Comparison of ENCODE assay signal across 8 mouse cellular contexts in genomic region chr11:40755109-40755627, GRCm38 (mm10). TPM values are rescaled to one million over a fixed set of nuclear protein-coding genes. Genes with fewer than 3 reads are reported as not detected.
DNase-seq lines count a peak whose midpoint lies in the region; ATAC-seq and TF ChIP-seq lines count a peak whose summit lies in the region.

Ccng1 (minus strand) TSS chr11:40755311.

- TF ChIP-seq POLR2A in CH12.LX (IDR thresholded peaks at IDR 0.05; ENCODE audit: low read depth, low read length): peak; percentile 98
- peak; percentile 82 for TF ChIP-seq POLR2A in testis, adult 2 months (IDR thresholded peaks at IDR 0.05; ENCODE audit: control insufficient read depth, low read depth, low read length)

- peak within 1 kb of the TSS; percentile 96 for H3K4me2 ChIP-seq in CH12.LX (ENCODE audit: insufficient read depth, low read depth, poor library complexity, severe bottlenecking)
- H3K4me2 ChIP-seq in forebrain, embryonic 11.5 days (ENCODE audit: low read depth, low read length, severe bottlenecking): peak within 1 kb of the TSS; percentile 82
- H3K4me2 ChIP-seq in heart, embryonic 16.5 days (ENCODE audit: low read depth, low read length): peak within 1 kb of the TSS; percentile 69
- peak within 1 kb of the TSS; percentile 84 for H3K4me2 ChIP-seq in liver, embryonic 15.5 days
- H3K4me2 ChIP-seq in neural tube, embryonic 12.5 days (replicated peaks): peak within 1 kb of the TSS; percentile 77

- TF ChIP-seq RAD21 in CH12.LX (IDR thresholded peaks at IDR 0.05; ENCODE audit: low read depth, low read length): no peak

- dilution Hi-C loops in CH12.LX (cut with MboI; ENCODE audit: extremely low pct_ligation_motif_present, extremely low pct_unique_long_range_greater_than_20kb, low sequenced_read_pairs): no loop called here

- H3K9ac ChIP-seq in CH12.LX (ENCODE audit: insufficient read depth, low read depth): peak within 1 kb of the TSS; percentile 100
- peak within 1 kb of the TSS; percentile 72 for H3K9ac ChIP-seq in forebrain, embryonic 11.5 days (ENCODE audit: low read length)
- peak within 1 kb of the TSS; percentile 98 for H3K9ac ChIP-seq in heart, embryonic 16.5 days (ENCODE audit: low read length)
- peak within 1 kb of the TSS; percentile 81 for H3K9ac ChIP-seq in liver, embryonic 15.5 days
- peak within 1 kb of the TSS; percentile 82 for H3K9ac ChIP-seq in neural tube, embryonic 12.5 days

- H3K9me3 ChIP-seq in CH12.LX (replicated peaks; ENCODE audit: low read length): no peaks in the 10 kb centered on the region
- H3K9me3 ChIP-seq in forebrain, embryonic 11.5 days (ENCODE audit: control insufficient read depth, low read length): no peaks in the 10 kb centered on the region
- H3K9me3 ChIP-seq in heart, embryonic 16.5 days (replicated peaks; ENCODE audit: control insufficient read depth, low read length): no peaks in the 10 kb centered on the region
- no peaks in the 10 kb centered on the region for H3K9me3 ChIP-seq in liver, embryonic 15.5 days (replicated peaks)
- H3K9me3 ChIP-seq in neural tube, embryonic 12.5 days: no peaks in the 10 kb centered on the region

- TF ChIP-seq CTCF in CH12.LX (conservative IDR thresholded peaks at IDR 0.05 in 1 of 2, IDR thresholded peaks at IDR 0.05 in 1 of 2; ENCODE audit: low read depth in 2 of 2, low read length in 2 of 2): no peak
- no peak for TF ChIP-seq CTCF in testis, adult 2 months (IDR thresholded peaks at IDR 0.05; ENCODE audit: control insufficient read depth, insufficient read depth, insufficient replicate concordance, low read depth, low read length)

- DNase-seq in CH12.LX (ENCODE audit: extremely low read depth): peak; percentile 99
- peak; percentile 97 for DNase-seq in c-Kit-positive CD71-positive TER-119-negative erythroid progenitor cells, embryonic 14.5 days (ENCODE audit: low read depth)
- peak; percentile 91 for DNase-seq in forebrain, embryonic 11.5 days (ENCODE audit: low spot score)
- DNase-seq in kidney, postnatal 36 days: peak; percentile 94 to 97

- H3K4me3 ChIP-seq in CH12.LX (replicated peaks in 1 of 3; ENCODE audit: low read depth in 2 of 3, low read length in 2 of 3, poor library complexity in 1 of 3): peak within 1 kb of the TSS; percentile 87 to 97 (median 96)
- H3K4me3 ChIP-seq in forebrain, embryonic 11.5 days (ENCODE audit: low read depth, low read length): peak within 1 kb of the TSS; percentile 64
- peak within 1 kb of the TSS; percentile 92 for H3K4me3 ChIP-seq in heart, embryonic 16.5 days (ENCODE audit: low read length)
- H3K4me3 ChIP-seq in liver, embryonic 15.5 days (replicated peaks): peak within 1 kb of the TSS; percentile 76
- peak within 1 kb of the TSS; percentile 81 for H3K4me3 ChIP-seq in neural tube, embryonic 12.5 days
- H3K4me3 ChIP-seq in testis, adult 2 months (ENCODE audit: control insufficient read depth, low read depth, low read length): peak within 1 kb of the TSS; percentile 81

- WGBS in forebrain, embryonic 11.5 days: under 1% methylated on average over 25 of the region's 25 CpGs
- under 1% methylated on average over 25 of the region's 25 CpGs for WGBS in heart, embryonic 16.5 days
- WGBS in liver, embryonic 15.5 days (ENCODE audit: insufficient replicate concordance): 1% methylated on average over 25 of the region's 25 CpGs
- WGBS in neural tube, embryonic 12.5 days: under 1% methylated on average over 25 of the region's 25 CpGs

- peaks cover 31% of the 10 kb centered on the region for H3K79me2 ChIP-seq in CH12.LX (replicated peaks; ENCODE audit: control insufficient read depth, extremely low read depth, insufficient read depth, poor library complexity, severe bottlenecking)

- peak within 1 kb of the TSS; percentile 81 for H3K27ac ChIP-seq in CH12.LX (ENCODE audit: insufficient read depth, low read depth)
- H3K27ac ChIP-seq in forebrain, embryonic 11.5 days (ENCODE audit: low read depth, low read length): peak within 1 kb of the TSS; percentile 20; the same call in 1 of the 2 replicates
- H3K27ac ChIP-seq in heart, embryonic 16.5 days (ENCODE audit: low read length): peak within 1 kb of the TSS; percentile 96
- peak within 1 kb of the TSS; percentile 66 for H3K27ac ChIP-seq in liver, embryonic 15.5 days (replicated peaks)
- no peak within 1 kb of the TSS for H3K27ac ChIP-seq in neural tube, embryonic 12.5 days
- H3K27ac ChIP-seq in testis, adult 2 months (ENCODE audit: control insufficient read depth, insufficient read depth, low read depth, low read length): peak within 1 kb of the TSS; percentile 32; the same call in 1 of the 2 replicates

- TF ChIP-seq EP300 in CH12.LX (IDR thresholded peaks at IDR 0.05; ENCODE audit: low read length): no peak; the same call in 1 of the 2 replicates

- in situ Hi-C loops in CH12.LX (cut with MboI; ENCODE audit: low pct_ligation_motif_present, low pct_unique_long_range_greater_than_20kb, low sequenced_read_pairs): loop anchor here (10.0 to 25.0 kb wide), 2 partner anchors 60 to 143 kb away; partner anchors contain the start of gene Mat2b

- peak; percentile 100 for ATAC-seq in forebrain, embryonic 11.5 days (replicated peaks; ENCODE audit: low FRiP score)
- ATAC-seq in heart, embryonic 16.5 days (replicated peaks; ENCODE audit: extremely low read depth, insufficient read depth, low FRiP score): peak; percentile 98
- peak; percentile 99 for ATAC-seq in liver, embryonic 15.5 days (ENCODE audit: insufficient read depth)
- ATAC-seq in neural tube, embryonic 12.5 days (ENCODE audit: low FRiP score, low read depth): peak; percentile 99

- H3K27me3 ChIP-seq in CH12.LX (replicated peaks): no peaks in the 10 kb centered on the region
- no peaks in the 10 kb centered on the region for H3K27me3 ChIP-seq in forebrain, embryonic 11.5 days (ENCODE audit: control insufficient read depth, insufficient read depth, low read length)
- no peaks in the 10 kb centered on the region for H3K27me3 ChIP-seq in heart, embryonic 16.5 days (ENCODE audit: control insufficient read depth, insufficient read depth, low read length)
- no peaks in the 10 kb centered on the region for H3K27me3 ChIP-seq in liver, embryonic 15.5 days
- H3K27me3 ChIP-seq in neural tube, embryonic 12.5 days (replicated peaks): no peaks in the 10 kb centered on the region
- no peaks in the 10 kb centered on the region for H3K27me3 ChIP-seq in testis, adult 2 months (ENCODE audit: control insufficient read depth, insufficient read depth, low read length)

- peaks cover 14 to 55% of the 10 kb centered on the region in 2 experiments for H3K4me1 ChIP-seq in CH12.LX (ENCODE audit: control insufficient read depth in 1 of 2, insufficient read depth in 2 of 2)
- no peaks in the 10 kb centered on the region for H3K4me1 ChIP-seq in forebrain, embryonic 11.5 days (replicated peaks; ENCODE audit: control insufficient read depth, insufficient read depth, low read length)
- H3K4me1 ChIP-seq in heart, embryonic 16.5 days (ENCODE audit: control insufficient read depth, insufficient read depth, low read length): peaks cover 16% of the 10 kb centered on the region
- peaks cover 14% of the 10 kb centered on the region for H3K4me1 ChIP-seq in liver, embryonic 15.5 days (replicated peaks)
- H3K4me1 ChIP-seq in neural tube, embryonic 12.5 days: no peaks in the 10 kb centered on the region
- H3K4me1 ChIP-seq in testis, adult 2 months (ENCODE audit: control insufficient read depth, insufficient read depth, low read length): peaks cover 2% of the 10 kb centered on the region; the same call in 1 of the 2 replicates

- H3K36me3 ChIP-seq in CH12.LX (replicated peaks in 1 of 2; ENCODE audit: control insufficient read depth in 1 of 2, insufficient read depth in 1 of 2, low read length in 1 of 2): peaks cover 17 to 33% of the 10 kb centered on the region in 2 experiments
- H3K36me3 ChIP-seq in forebrain, embryonic 11.5 days (ENCODE audit: control insufficient read depth, insufficient read depth, low read length): no peaks in the 10 kb centered on the region
- peaks cover 5% of the 10 kb centered on the region for H3K36me3 ChIP-seq in heart, embryonic 16.5 days (ENCODE audit: control insufficient read depth, insufficient read depth)
- peaks cover 10% of the 10 kb centered on the region; the same call in 1 of the 2 replicates for H3K36me3 ChIP-seq in liver, embryonic 15.5 days (replicated peaks)
- no peaks in the 10 kb centered on the region for H3K36me3 ChIP-seq in neural tube, embryonic 12.5 days
- no peaks in the 10 kb centered on the region for H3K36me3 ChIP-seq in testis, adult 2 months (ENCODE audit: control insufficient read depth, insufficient read depth, low read length)

TF ChIP-seq in CH12.LX, 34 proteins besides CTCF, POLR2A, EP300 and RAD21 (continues in another document):
- TF ChIP-seq JUND (conservative IDR thresholded peaks at IDR 0.05; ENCODE audit: low read depth, low read length) (no peak), POLR2AphosphoS2 (IDR thresholded peaks at IDR 0.05; ENCODE audit: low read depth, low read length) (peak; percentile 94; the same call in 1 of the 2 replicates), MAFK (IDR thresholded peaks at IDR 0.05; ENCODE audit: insufficient replicate concordance, low read length) (no peak), MEF2A (IDR thresholded peaks at IDR 0.05; ENCODE audit: borderline replicate concordance, low read depth, low read length) (no peak), CHD2 (IDR thresholded peaks at IDR 0.05; ENCODE audit: low read length) (peak; percentile 77), BHLHE40 (IDR thresholded peaks at IDR 0.05; ENCODE audit: low read depth, low read length) (peak; percentile 16; the same call in 1 of the 2 replicates), JUN (IDR thresholded peaks at IDR 0.05; ENCODE audit: insufficient read depth, low read depth, low read length) (no peak), TBP (conservative IDR thresholded peaks at IDR 0.05; ENCODE audit: low read depth, low read length) (peak; percentile 95), ZMIZ1 (IDR thresholded peaks at IDR 0.05; ENCODE audit: low read depth, low read length) (peak; percentile 97), GABPA (IDR thresholded peaks at IDR 0.05; ENCODE audit: insufficient replicate concordance, low read depth, low read length) (no peak), ETS1 (conservative IDR thresholded peaks at IDR 0.05; ENCODE audit: low read depth, low read length) (no peak), USF1 (IDR thresholded peaks at IDR 0.05; ENCODE audit: low read depth, low read length) (no peak), MXI1 (IDR thresholded peaks at IDR 0.05; ENCODE audit: low read depth, low read length) (0 out of 2 replicates have a peak, but pooled peaks have one; percentile 46)

RNA-seq across cellular contexts. Expression of gene Ccng1, which starts in this region (rescaled TPM):
- total RNA-seq in CH12.LX (2012; rRNA removed) (156 and 174 TPM in 2 replicates), CH12.LX (2014; rRNA removed) (348 and 401 TPM in 2 replicates)
- 162 and 175 TPM in 2 replicates for polyA plus RNA-seq in CH12.LX (2012; ENCODE audit: insufficient read length, low read depth)
- 39.5 and 42.6 TPM in 2 replicates for polyA plus RNA-seq in forebrain, embryonic 11.5 days (2014; fragmentation: Nextera tagmentation; extraction: Ambion mirVana)
- polyA plus RNA-seq in heart, embryonic 16.5 days (2015; fragmentation: Nextera tagmentation; extraction: Ambion mirVana): 150 and 163 TPM in 2 replicates
- 17.7 and 17.9 TPM in 2 replicates for polyA plus RNA-seq in liver, embryonic 15.5 days (2015; fragmentation: Nextera tagmentation; extraction: Ambion mirVana)
- 36.7 and 40.4 TPM in 2 replicates for polyA plus RNA-seq in neural tube, embryonic 12.5 days (2016; fragmentation: Nextera tagmentation; extraction: Ambion mirVana)
- 1.6 and 1.8 TPM in 2 replicates for polyA plus RNA-seq in testis, adult 2 months (2012; rRNA removed)
